Mouse (Mus musculus) right cerebral cortex, adult 18-20 months (tissue): ENCODE results near the gene Btg1-ps1.
"Not testable (repeated sequence)": the region's sequence is repeated elsewhere in the genome, so short reads cannot be mapped to it uniquely, and the experiment has no call there.

Source experiments
- DNase-seq: peaks from one replicate; pipeline ENCODE4 v3.0.0; 2022; ENCODE audit warnings: mixed read lengths

Btg1-ps1 gene

DNA sequence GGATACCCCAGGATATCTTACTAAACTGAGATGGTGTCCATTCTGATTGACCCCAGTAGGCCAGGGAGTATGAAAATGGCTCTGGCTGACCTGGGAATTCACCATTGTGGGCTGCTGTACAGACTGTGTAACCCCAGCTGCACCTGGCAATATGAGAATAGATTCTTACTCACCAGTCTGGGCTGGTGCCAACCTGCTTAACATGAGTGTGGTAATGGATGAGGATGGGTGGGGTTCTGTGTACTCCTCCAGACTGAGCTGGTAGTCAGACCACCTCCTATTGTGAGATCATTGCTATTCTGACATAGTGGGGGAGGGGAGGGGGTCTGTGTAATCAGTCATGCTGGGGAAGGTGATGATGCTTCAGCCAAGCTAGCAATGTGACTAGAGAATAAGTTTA, at the start of gene Btg1-ps1:
Gene Btg1-ps1 (minus strand): TSS at position 219 of the 400 bp plus-strand sequence.
- not testable (repeated sequence) for DNase-seq

DNA sequence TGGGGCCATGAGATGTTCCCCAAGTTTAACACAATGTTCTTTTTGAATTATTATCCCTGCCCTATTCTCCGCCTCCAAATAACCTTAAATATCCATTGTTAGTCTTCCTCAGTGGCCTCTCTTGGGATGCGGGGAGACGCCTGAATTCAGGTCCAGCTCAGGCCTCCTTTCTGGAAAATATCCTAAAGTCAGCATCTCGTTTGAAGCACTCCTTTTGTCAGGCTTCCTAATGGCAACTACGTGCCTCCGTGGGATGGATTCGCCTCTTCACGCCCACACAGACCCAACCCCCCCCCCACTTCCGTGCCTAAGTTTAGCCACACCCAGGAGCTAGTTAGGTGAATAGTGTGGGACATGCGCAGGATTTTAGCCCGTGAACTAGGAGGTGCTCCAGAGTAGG, 47.6 kb upstream of the Btg1-ps1 start, which contains the start of gene Rhox10:
Gene Rhox10 (plus strand): TSS at position 301 of the 400 bp plus-strand sequence.
- DNase-seq: no peak

DNA sequence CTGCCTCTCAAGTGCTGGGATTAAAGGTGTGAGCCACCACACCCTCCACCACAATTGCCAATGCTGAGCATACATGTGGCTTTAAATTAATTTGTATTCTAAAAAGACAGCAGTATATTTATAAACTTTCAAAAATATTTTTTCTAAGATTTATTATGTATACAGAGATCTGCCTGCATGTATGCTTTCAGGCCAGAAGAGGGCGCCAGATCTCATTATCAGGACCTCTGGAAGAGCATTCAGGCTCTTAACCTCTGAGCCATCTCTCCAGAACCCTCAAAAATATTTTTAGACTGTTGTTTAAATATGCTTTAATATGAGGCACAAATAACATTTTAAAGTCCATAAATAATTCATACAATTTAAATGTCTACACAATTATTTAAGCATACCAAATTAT, 42.9 kb upstream of the Btg1-ps1 start:
- no peak for DNase-seq

DNA sequence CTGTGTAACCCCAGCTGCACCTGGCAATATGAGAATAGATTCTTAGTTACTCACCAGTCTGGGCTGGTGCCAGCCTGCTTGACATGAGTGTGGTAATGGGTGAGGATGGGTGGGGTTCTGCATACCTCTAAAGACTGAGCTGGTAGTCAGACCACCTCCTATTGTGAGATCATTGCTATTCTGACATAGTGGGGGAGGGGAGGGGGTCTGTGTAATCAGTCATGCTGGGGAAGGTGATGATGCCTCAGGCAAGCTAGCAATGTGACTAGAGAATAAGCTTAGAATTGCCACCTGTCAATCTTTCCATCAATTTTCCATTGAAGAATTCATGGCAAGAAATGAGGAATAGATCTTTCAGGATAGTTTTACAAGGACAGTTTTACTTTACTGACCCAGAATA, 24.4 kb upstream of the Btg1-ps1 start, which contains the start of gene Btg1-ps2:
Gene Btg1-ps2 (minus strand): TSS at position 101 of the 400 bp plus-strand sequence.
- DNase-seq: not testable (repeated sequence)

DNA sequence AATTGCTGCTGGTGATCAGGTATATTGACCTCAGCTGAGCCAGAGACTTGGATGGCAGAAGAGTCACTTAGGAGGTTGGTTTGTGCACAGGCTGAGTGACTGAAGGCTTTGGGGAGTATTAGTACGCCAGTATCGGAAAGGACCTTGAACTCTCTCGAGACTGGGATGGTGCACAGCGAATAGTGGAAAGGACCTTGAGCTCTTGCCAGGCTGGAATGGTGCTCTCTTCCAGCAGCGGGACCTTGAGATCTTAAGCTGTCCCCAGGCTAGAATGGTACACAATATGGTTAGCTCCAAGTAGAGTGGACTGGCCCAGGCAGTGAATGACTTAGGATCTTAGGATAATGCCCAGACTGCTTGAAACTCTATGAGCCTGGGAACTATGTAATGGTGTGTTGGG, 21.1 kb upstream of the Btg1-ps1 start:
- no peak for DNase-seq

DNA sequence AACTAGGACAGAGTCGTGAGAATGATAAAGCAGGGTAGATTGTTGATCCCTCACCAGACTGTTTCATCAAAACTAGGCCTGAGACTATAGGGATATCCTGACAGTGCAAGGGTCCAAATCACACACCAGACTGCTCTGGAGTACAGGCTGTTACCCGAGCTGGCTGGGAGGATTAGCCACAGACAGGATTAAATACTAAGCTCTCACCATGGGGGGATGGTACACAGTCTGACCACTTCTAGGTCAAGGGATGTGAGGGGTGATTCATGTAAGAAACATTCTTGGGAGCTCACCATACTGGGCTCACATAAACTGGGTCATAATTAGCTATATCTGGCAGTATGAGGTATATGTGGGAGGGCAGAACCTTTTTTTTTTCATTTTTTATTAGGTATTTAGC, 15.2 kb upstream of the Btg1-ps1 start:
- DNase-seq: no peak

DNA sequence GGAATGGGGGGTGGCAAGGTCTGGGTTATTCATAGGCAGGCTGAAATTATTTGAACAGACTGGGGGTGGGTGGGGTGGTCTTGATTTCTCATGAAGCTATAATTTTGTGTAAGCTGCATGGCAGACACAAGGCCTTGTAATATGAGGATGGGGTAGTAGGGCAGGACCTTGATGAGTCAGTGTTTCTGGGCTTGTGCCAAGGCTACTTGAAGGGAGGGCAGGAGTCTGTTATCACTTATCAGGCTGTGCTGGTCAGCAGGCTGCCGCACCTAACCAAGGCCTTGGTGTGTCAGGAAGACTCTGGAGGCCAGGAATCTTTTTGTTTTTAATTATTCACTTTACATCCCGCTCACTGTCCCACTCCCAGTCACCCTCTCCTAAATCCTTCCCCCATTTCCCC, 9.9 kb downstream of the Btg1-ps1 start:
- DNase-seq: no peak
